Mouse (Mus musculus): ENCODE data around the gene Cdc25a. TPM values are rescaled to one million over a fixed set of nuclear protein-coding genes. Genes with fewer than 3 reads are reported as not detected.

Cdc25a gene
- polyA plus RNA-seq, 1 experiment from 2014 or later: 39.5 TPM

DNA sequence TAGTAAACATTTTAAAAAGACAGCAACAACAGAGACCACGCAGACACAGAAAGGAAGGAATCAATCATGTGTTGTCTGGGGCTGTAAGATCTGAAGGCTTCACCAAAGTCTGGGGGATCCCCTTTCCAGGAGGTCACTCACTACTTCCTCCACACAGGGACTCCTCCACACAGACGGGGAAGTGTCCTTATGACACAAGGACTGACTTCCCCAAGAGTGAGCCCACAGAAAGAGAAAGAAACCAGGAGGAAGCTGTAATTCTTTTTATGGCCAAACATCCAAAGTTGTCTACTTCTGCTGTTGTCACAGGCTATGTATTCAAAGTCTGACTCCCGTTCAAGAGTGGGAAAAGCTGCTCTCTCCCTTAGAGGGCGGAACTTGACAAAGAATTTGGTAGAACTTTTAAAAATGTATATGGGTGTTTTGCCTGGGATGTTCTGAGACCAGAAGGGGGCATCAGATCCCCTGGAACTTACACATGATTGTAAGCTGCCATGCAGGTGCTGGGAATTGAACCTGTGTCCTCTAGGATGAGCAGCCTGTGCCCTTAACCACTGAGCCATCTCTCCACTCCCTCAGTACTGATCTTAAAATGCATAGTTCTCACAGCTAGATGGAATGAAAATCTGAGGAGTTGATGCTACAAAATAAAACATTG is 39.0 kb downstream of the Cdc25a start:
- Histone ChIP-seq H3K4me1 (no peaks in the 10 kb centered on the region), H3K27me3 (ENCODE audit: low read depth, poor library complexity, severe bottlenecking) (no peaks in the 10 kb centered on the region), H3K27ac (replicated peaks) (no peak overlapping the region), H3K36me3 (no peaks in the 10 kb centered on the region), H3K4me3 (no peak overlapping the region), H3K9me3 (replicated peaks) (no peaks in the 10 kb centered on the region)
- WGBS: 82% methylated on average over 4 of the region's 4 CpGs
- no peak for DNase-seq (ENCODE audit: low spot score)

- H3K9me3 ChIP-seq (replicated peaks): no peaks in the 10 kb centered on the region
- no peak overlapping the region for H3K27ac ChIP-seq (replicated peaks)
- peaks cover 9% of the 10 kb centered on the region; the same call in 1 of the 2 replicates for H3K4me1 ChIP-seq
- H3K36me3 ChIP-seq: no peaks in the 10 kb centered on the region
- 91% methylated on average over 2 of the region's 2 CpGs for WGBS
- no peak overlapping the region for H3K4me3 ChIP-seq
- H3K27me3 ChIP-seq (ENCODE audit: low read depth, poor library complexity, severe bottlenecking): no peaks in the 10 kb centered on the region
- no peak for DNase-seq (ENCODE audit: low spot score)
These were observed 42.6 kb downstream of the Cdc25a start for GRCm38 (mm10) chr9:109917931-109918330.

- Histone ChIP-seq H3K9me3 (replicated peaks) (no peaks in the 10 kb centered on the region), H3K4me1 (peaks cover 19% of the 10 kb centered on the region), H3K27ac (replicated peaks) (no peak overlapping the region), H3K27me3 (ENCODE audit: low read depth, poor library complexity, severe bottlenecking) (no peaks in the 10 kb centered on the region), H3K4me3 (no peak overlapping the region), H3K36me3 (no peaks in the 10 kb centered on the region)
- no peak for DNase-seq (ENCODE audit: low spot score)
- 91% methylated on average over 3 of the region's 3 CpGs for WGBS
These were observed 53.8 kb downstream of the Cdc25a start for GRCm38 (mm10) chr9:109929131-109929530.

DNA sequence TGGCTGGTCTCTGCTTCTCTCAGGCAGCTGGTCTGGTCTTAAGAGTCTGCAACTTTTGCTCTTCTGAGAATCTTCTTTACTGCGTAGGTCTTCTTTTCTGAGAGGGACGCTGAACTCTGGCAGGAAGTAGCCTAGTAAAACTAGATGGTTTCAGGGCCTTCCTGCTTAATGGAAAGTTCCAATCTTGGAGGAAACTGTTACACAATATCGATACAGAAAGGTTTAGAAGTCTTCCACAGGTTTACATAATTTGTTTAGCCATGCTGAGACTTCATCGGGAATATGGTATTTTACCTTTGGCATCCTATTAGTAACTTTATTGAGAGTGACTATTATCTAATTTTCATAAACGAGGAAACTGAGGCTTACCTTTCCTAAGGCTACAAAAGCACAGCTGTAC is 54.7 kb downstream of the Cdc25a start:
- no peaks in the 10 kb centered on the region for H3K27me3 ChIP-seq (ENCODE audit: low read depth, poor library complexity, severe bottlenecking)
- no peak overlapping the region for H3K27ac ChIP-seq (replicated peaks)
- DNase-seq (ENCODE audit: low spot score): no peak
- H3K9me3 ChIP-seq (replicated peaks): no peaks in the 10 kb centered on the region
- H3K36me3 ChIP-seq: no peaks in the 10 kb centered on the region
- H3K4me3 ChIP-seq: no peak overlapping the region
- WGBS: 92% methylated on average over 5 of the region's 5 CpGs
- H3K4me1 ChIP-seq: peaks cover 19% of the 10 kb centered on the region

- DNase-seq (ENCODE audit: low spot score): no peak
- no peaks in the 10 kb centered on the region for H3K36me3 ChIP-seq
- H3K27ac ChIP-seq (replicated peaks): peak overlapping the region; percentile 96
- H3K4me1 ChIP-seq: peaks cover 19% of the 10 kb centered on the region
- WGBS: 77% methylated on average over 6 of the region's 6 CpGs
- H3K4me3 ChIP-seq: peak overlapping the region; percentile 72
- no peaks in the 10 kb centered on the region for H3K9me3 ChIP-seq (replicated peaks)
- H3K27me3 ChIP-seq (ENCODE audit: low read depth, poor library complexity, severe bottlenecking): no peaks in the 10 kb centered on the region
These were observed 55.4 kb downstream of the Cdc25a start for GRCm38 (mm10) chr9:109930752-109931151.

DNA sequence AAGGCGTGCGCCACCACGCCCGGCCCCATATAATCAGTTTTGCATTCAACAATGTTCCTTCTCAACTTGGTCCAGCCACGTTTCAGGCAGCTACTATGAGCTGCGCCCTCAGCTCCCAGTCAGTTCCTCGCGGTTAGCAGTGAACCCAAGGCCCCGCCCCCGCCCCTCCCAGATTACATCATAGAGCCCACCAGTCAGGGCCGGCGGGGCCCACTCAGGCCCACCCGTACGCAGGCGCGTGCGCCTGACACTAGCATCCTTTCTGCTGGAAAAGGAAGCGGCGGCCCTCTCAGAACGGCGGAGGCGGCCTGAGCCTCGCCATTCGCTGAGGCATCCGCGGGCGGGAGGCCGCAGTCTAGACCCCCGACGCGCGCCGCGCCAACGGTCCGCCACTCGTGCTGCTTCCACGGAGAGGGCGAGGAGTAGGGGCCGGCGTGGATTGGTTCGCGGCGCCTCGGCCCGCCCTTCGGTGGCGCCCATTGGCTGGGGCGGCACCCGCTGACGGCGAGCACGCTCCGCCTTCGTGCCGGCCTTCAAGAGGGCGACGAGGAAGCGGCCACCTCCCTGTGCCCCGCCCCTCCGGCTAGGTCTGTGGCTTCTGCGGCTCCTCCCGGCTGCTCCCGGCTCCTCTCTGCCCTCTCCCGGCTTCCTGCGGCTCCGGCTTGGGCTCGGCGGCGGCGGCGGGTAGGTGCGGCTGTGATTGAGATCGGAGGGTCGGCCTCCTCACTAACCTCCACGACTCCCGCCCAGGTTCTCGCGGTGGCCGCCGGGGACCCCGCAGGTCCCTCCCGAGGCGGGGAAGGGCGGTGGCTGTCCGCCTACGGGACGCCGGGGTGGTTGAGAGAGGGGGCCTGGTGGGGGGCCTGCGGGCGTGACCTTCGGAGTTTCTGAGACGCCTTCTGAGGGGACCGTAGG is 56.1 kb downstream of the Cdc25a start, which contains the start of gene Map4:
Gene Map4 (plus strand): TSS at position 204 of the 915 bp plus-strand sequence.
- no peaks in the 10 kb centered on the region for H3K36me3 ChIP-seq
- peaks cover 19% of the 10 kb centered on the region for H3K4me1 ChIP-seq
- no peaks in the 10 kb centered on the region for H3K9me3 ChIP-seq (replicated peaks)
- H3K27ac ChIP-seq (replicated peaks): peak within 1 kb of the TSS; percentile 96
- peak within 1 kb of the TSS; percentile 72 for H3K4me3 ChIP-seq
- under 1% methylated on average over 94 of the region's 94 CpGs for WGBS
- H3K27me3 ChIP-seq (ENCODE audit: low read depth, poor library complexity, severe bottlenecking): no peaks in the 10 kb centered on the region
- DNase-seq (ENCODE audit: low spot score): peak; percentile 98

GRCm38 (mm10) chr9:109932361-109932755 is 57.0 kb downstream of the Cdc25a start:
- Histone ChIP-seq H3K4me1 (peaks cover 19% of the 10 kb centered on the region), H3K27ac (replicated peaks) (peak overlapping the region; percentile 96), H3K36me3 (no peaks in the 10 kb centered on the region), H3K27me3 (ENCODE audit: low read depth, poor library complexity, severe bottlenecking) (no peaks in the 10 kb centered on the region), H3K9me3 (replicated peaks) (no peaks in the 10 kb centered on the region), H3K4me3 (peak overlapping the region; percentile 72)
- DNase-seq (ENCODE audit: low spot score): no peak
- 1% methylated on average over 20 of the region's 20 CpGs for WGBS

DNA sequence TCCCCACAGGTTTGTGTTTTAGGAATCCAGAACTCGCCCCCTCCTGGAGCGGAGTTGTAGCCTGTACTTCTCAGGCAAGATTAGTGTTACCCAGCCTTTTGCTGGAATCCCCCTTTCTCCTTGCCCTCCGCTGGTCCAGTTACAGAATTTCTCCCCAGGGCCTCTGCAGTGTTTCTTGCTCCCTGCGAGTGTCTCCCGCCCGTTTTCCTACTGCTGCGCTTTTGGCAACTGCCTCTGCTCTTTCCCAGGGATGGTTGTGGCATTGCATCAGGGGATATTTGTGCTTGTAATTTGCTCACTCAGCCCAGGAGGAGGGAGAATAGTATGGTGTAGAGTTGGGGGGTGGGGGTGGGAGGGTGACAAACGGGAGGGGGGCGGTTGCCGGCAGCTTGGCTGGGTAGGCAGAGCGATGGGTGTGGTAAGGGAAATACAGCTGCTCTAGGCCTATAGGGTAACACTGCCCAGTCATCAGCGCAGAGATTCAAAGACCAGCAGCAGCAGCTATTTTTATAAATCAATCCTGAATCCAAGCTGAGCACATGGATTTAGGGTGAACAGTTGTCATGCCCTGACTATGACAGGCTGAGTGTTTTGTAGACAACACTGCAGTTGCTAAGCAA is 57.5 kb downstream of the Cdc25a start:
- H3K4me3 ChIP-seq: peak overlapping the region; percentile 72
- H3K9me3 ChIP-seq (replicated peaks): no peaks in the 10 kb centered on the region
- peak; percentile 39 for DNase-seq (ENCODE audit: low spot score)
- H3K27ac ChIP-seq (replicated peaks): peak overlapping the region; percentile 96
- H3K27me3 ChIP-seq (ENCODE audit: low read depth, poor library complexity, severe bottlenecking): no peaks in the 10 kb centered on the region
- peaks cover 19% of the 10 kb centered on the region for H3K4me1 ChIP-seq
- H3K36me3 ChIP-seq: no peaks in the 10 kb centered on the region
- WGBS: 3% methylated on average over 12 of the region's 12 CpGs

- Histone ChIP-seq H3K36me3 (no peaks in the 10 kb centered on the region), H3K4me3 (no peak overlapping the region), H3K4me1 (no peaks in the 10 kb centered on the region), H3K27ac (replicated peaks) (no peak overlapping the region), H3K9me3 (replicated peaks) (no peaks in the 10 kb centered on the region), H3K27me3 (ENCODE audit: low read depth, poor library complexity, severe bottlenecking) (no peaks in the 10 kb centered on the region)
- DNase-seq (ENCODE audit: low spot score): no peak
- 90% methylated on average over 3 of the region's 3 CpGs for WGBS
These were observed 64.0 kb downstream of the Cdc25a start for GRCm38 (mm10) chr9:109939401-109939800.

GRCm38 (mm10) chr9:109942796-109943195 is 67.4 kb downstream of the Cdc25a start:
- WGBS: 91% methylated on average over 4 of the region's 4 CpGs
- H3K27me3 ChIP-seq (ENCODE audit: low read depth, poor library complexity, severe bottlenecking): no peaks in the 10 kb centered on the region
- DNase-seq (ENCODE audit: low spot score): no peak
- H3K27ac ChIP-seq (replicated peaks): no peak overlapping the region
- H3K9me3 ChIP-seq (replicated peaks): no peaks in the 10 kb centered on the region
- H3K4me1 ChIP-seq: no peaks in the 10 kb centered on the region
- H3K36me3 ChIP-seq: no peaks in the 10 kb centered on the region
- no peak overlapping the region for H3K4me3 ChIP-seq

Measured in midbrain, embryonic 10.5 days (tissue).